Mouse (Mus musculus) mature B cell (primary cell): ENCODE data around the gene Anks6.
"Not testable (repeated sequence)": the region's sequence is repeated elsewhere in the genome, so short reads cannot be mapped to it uniquely, and the experiment has no call there.

Experiments used
- in situ Hi-C: fragments of 300-500 bp; cut with MboI; formaldehyde crosslinking; loops from 2 replicates; pipeline ENCODE4 v1.14.3; 2019

Gene Anks6

DNA sequence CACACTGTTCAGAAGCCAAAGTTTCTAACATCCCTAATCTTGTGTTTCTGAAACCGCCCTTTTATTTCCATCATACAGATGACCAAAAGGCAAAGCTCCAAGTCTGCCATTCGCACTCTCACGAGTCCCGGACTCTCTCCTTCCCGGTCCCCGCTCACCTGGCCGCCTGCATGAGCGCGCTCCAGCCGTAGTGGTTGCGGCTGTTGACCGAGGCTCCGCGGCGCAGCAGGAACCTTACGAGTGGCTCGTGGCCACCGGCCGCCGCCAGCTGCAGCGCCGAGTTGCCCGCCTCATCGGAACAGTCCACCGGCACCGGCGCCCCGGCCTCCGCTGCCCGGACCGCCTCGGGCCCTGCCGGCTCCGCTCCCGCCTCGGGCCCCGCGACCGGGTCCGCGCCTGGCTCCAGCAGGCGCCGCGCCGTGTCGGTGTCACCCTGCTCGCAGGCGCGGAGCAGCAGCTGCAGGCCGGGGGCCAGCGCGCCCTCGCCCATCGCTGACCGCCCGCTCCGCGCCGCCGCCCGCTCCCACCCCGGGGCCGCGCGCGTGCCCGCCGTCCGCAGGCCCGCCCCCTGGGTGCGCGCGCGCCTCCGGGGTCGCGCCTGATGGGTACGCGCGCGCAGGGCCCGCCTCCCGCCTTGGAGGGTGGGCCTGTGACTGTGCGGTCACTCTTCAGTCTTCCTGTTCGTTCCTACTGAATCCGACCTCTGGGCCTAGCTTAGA, at the start of gene Anks6:
Anks6 (minus strand) TSS at position 637 of the 719 bp plus-strand sequence.
- in situ Hi-C loops: no loop called here

DNA sequence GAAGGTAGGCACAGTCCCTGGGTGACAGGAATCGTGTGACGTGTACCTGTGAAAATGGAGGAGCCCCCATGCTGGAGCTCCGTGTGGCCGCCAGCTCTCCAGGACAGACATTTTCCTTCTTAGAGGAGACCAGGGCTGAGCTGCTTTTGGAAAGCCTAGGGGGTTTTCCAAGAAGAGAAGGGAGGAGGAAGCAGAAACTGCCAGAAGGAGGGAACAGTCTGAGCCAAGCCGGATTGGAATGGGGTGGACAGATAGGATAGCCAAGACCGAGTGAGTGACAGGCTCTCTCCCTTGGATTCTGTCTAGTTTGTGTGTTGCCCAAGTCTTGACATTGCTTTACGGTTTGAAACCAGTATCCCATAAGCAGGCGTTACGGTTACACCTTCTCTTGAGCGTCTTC, 46.3 kb upstream of the Anks6 start:
- in situ Hi-C loops: no loop called here

DNA sequence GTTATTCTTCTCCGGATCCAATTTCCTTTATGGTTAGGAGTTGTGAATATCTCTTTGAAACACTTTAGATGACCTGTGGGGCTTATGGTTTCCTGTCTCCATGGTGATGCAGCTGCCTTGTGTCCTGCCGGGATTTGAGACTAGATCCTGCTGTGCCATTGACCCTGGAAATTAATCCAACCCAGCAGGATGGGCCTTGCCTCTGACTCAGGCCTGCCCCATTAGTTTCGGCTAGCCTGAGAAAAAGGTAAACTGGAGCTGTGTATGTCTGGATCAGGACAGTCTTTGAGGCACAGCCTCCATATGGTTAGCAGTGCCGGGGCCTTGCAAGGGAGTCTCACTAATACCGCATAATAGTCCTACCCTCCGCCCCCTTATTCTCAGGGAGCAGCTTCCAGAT, 36.4 kb upstream of the Anks6 start:
- in situ Hi-C loops: no loop called here

DNA sequence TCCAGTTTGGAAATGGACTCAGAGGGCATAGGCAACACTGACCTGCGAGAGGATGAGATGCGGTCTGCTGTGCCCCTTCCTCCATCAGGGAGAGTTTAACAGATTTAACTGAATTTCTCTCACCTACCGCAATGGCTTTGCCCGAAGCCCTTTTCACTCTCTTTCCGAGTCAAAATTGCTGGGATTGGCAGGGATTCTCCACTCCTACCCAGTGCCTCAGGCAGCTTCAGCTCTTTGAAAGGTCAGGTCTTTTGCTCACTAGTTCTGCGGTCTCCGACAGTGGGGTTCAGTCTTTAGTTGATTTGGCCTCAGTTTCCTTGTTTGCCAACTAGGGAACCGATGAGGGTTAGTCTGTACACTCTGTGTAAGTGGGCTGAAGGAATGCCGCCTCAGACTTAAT, 35.9 kb upstream of the Anks6 start:
- in situ Hi-C loops: no loop called here

DNA sequence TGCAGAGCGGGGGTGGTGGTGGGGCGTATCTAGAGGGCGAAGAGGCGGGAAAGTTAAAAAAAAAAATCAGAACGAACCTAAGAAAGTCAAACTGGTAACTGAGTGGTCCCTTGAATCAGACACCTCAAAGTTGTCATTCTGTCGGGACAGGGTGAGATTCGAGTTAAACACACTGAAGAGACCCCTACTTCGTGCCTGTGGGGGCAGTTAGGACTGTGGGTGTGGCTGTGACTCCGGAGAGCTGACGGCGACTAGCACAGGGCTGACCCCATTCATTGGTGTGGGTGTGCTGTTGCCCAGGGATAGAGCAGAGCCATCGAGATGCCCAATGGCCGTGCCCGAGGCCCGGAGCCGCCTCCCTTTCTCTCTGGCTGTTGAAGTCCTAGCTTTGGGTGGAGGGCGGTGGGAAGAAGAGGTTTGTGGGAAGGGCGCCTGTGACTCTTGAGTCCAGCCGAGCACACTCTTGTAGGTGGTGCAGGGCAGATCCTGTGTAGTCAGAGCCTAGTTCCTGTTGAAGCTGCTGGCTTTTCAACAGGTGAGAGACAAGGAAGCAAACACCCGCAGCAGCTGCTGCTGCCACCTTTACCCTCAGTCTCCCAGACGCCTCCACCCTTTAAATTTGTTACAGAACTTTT, 35.3 kb upstream of the Anks6 start:
- in situ Hi-C loops: no loop called here

DNA sequence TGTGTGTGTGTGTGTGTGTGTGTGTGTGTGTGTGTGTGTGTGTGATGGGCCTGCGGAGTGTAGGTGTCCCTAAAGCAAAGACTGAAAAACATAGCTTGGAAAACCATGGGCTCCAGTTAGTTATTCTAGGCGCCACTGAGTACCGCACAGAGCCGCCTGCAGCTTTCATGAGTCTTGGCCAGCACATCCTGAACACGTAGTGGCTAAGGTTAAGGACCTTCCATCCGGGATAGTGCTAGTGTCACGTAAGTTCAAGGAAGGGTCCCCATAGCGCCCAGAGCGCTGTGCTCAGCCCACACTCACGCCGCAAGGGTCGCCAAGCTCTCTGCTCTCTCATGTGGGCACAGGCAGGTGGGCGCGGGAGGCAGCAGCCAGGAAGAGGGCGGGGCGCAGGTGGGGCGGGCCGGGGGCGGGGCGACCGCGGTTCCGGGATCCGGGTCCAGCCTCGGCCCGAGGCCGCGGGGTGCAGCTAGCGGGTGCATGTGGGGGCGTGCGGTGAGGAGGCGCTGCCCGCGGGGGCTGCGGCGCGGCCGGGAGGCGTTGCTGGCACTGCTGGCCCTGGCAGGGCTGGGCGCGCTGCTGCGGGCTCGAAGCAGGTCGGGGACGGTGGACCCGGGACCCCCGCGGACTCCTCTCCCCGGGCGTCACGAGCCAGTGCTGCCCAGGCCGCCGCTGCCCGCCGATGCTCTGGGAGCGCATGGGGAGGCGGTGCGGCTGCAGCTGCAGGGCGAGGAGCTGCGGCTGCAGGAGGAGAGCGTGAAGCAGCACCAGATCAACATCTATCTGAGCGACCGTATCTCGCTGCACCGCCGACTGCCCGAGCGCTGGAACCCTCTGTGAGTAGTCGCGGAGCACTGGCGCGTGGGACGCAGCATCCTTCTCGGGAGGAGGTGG, 34.5 kb upstream of the Anks6 start, which contains the start of gene Galnt12:
Galnt12 (plus strand) TSS at position 417 of the 894 bp plus-strand sequence.
- in situ Hi-C loops: no loop called here

DNA sequence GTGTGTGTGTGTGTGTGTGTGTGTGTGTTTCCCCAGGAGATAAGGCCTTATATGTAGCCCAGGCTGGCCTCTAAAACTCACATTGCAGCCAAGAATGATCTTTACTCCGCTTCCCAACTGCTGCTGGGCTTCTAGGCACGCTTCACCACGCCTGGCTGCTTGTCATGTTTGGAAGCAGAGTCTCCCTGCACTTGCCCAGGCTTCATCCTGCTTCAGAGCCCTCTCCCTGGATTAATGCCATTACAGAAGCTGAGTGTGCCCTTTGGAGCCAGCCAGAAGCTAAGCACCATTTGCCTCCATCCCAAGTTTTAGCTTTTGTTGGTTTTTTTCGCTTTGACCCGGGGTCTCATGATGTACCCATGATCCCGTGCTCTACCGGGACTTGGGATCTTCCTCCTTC, 31.4 kb upstream of the Anks6 start:
- in situ Hi-C loops: no loop called here

DNA sequence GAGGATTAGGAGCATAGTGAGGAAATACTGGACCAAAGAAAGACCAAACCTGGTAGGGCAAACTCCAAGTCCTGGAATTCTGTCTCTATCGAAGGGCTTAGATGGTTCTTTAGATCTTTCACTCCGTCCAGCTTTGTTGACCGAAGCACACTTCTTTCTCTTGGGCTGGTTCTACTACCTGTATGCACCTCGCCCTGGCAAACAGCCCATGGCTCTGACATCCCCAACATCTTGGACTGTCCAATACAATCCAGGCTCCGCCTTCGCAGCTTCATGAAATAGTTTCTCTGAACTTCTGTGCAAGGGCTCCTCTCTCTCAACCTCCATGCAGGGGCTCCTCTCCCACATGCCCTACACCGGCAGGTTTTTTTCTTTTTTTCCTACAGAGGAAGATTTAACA, 26.6 kb upstream of the Anks6 start:
- in situ Hi-C loops: no loop called here

DNA sequence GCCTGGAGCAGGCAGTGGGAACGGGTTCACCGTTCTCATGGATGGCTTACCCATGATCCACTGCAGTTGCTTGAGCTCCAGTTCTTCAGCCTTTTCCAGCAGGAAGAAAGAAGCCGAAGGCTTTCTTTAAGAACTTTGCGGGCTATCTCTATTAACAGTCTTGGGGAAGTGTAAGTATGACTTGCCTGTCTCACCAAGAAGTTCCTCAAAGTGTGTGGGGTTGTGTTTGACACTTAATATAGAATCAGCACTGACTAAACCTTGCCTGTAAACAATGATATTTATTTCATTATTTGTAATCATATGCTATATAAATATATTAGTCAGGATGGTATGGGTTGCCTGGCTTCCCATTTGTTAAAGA, 23.4 kb upstream of the Anks6 start:
- in situ Hi-C loops: no loop called here

DNA sequence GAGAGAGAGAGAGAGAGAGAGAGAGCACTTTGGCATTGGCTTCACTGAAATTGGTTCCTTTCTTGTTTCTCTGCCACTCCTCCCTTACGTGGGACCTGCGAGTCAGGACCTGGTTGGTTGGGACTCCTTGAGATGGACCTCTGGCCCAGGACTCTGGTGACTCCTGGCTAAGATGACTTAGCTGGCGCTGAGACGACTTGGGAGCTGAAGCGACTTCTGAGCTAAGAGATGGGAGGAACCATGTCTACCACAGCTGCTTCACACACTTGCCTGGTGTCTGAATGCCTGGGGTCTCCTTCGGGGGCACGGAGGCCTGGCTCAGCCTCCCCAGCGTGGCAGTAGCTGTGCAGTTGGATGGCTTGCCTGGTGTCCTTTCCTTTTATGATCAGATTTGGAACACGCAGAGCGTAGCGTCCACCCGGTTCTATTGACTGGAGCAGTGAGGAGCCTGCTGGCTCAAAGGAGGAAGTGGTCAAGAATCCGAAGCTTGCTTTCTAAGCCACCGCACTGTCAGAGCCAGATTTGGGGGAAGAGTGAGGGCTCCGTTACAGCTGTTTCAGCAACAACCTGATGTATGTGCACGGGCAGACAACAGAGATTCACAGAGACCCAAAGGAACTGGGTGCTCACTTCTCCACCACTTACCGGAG, 22.9 kb upstream of the Anks6 start:
- in situ Hi-C loops: no loop called here

DNA sequence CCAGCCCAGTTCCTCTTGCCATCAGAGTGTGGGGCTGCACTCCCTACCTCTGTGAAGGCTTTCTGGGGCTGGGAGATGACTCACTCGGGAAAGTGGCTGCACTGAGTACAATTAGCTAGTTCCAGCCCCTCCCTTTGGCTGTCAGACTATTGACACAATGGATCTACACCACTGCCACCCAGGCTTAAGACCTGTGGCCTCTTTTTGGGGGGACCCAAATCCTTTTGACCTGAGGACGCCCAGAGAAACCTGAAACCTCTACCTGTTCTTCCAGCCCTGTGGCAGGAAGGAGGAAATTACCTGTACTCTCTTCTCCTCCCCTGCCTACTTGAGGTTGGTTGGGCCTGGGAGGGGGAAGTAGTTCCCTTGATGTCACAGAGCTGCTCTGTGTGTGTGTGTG, 17.8 kb upstream of the Anks6 start:
- in situ Hi-C loops: no loop called here

DNA sequence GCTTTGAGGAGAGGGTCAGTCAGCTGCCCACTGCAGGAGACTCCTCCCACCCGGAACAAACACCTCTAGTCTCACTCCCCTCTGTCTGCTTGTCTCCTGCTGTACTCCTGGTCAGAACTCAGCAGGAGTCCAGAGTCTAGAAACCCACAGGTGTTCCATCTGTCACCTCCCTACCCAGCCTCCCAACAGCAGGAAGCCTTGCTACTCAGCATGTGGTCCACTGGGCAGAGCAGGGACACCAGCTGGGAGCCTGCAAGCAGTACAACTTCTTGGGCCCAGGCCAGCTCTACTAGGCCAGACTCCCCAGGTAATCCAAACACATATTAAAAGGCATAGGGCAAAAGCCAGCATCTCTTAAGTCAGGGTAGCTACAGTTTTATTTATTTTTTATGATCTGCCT, 3.7 kb upstream of the Anks6 start:
- in situ Hi-C loops: no loop called here

DNA sequence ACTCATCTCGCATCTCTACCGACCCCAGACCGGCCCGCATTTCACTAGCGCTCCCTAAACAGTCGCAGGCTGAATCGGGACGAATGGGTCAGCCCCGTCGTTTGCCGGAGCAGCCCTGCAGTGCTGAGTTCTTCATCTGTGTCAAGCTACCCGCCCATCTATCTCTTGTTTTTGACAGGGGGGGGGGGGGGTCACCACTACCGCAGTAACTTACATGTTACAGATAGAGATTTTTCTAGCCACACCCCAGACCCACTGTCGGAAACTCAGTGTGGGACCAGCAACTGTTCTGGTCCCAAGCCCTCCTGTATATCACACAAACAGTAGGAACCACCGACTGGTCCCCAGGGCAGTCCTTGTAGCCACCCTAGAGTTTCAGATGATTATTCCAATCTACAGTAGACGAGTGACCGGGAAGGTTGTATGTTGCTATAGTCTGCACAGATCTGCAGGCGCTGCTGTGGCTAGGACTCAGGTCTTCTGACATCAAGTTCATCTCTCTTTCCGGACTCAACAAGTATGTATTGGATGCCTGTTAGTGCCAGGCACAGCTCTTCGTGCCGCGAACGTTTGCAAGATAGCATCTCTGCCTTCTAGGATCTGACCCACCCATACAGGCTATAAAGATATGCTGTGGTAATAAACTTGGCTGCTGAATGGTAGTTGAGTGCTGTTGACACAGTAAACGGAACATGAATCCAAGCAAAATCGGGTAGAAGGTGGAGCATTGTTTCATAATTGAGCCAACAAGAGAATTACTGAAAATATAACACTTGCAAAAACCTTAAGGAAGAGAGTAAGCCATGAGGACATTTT, 491 bp upstream of the Anks6 start:
- in situ Hi-C loops: no loop called here

DNA sequence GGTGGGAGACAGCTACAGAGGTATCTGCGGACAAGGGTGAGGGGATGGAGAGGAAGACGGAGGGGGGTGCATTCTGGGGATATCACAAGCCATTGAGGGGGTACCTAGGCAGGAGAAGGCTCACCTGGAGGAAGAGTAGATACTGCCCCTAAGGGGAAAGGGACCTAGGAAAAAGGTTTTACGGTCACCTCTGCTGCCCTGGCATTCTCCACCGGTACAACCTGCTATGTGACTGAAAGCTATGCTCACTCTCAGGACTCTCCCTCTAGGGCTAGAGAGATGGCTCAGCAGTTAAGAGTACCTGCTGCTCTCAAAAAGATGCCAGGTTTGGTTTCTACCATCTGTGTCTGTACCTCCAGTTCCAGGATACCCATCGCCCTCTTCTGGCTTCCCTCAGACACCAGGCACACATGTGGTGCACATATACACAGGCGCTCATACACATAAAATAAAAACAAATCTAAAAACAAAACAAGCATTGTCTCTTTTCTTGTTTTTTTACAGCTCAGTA, 1.6 kb downstream of the Anks6 start:
- in situ Hi-C loops: no loop called here

DNA sequence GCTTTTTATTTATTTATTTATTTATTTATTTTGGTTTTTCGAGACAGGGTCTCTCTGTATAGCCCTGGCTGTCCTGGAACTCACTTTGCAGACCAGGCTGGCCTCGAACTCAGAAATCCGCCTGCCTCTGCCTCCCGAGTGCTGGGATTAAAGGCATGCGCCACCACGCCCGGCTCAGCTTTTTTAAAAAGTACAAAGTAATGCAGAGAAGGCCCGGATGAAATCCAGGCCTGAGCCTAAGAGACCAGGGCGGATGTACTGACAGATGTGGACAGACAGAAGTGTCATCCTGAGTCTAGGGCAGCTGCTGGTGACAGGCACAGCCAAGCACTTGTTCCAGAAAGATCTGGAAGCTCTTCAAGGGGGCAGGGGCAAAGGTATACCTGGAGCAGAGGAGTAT, 2.1 kb downstream of the Anks6 start:
- in situ Hi-C loops: not testable (repeated sequence)

DNA sequence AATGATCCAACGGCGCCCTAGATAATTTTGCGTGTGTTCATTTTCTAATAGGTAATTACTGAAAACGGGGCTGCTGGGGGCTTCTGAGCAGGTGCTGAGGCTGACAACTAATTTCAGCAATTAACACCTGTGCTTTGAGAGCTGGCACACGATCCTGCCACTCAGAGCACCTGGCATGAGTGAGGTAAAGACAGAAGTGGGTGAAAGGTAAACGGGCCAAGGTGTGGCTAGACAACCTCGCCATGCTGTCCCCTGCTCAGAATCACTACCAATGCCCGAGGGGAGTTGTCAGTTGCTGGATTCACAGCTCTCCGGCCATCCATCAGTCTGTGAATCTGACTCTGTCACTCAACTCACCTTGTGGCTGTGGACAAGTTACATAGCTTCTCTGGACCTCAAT, 5.3 kb downstream of the Anks6 start:
- in situ Hi-C loops: no loop called here

DNA sequence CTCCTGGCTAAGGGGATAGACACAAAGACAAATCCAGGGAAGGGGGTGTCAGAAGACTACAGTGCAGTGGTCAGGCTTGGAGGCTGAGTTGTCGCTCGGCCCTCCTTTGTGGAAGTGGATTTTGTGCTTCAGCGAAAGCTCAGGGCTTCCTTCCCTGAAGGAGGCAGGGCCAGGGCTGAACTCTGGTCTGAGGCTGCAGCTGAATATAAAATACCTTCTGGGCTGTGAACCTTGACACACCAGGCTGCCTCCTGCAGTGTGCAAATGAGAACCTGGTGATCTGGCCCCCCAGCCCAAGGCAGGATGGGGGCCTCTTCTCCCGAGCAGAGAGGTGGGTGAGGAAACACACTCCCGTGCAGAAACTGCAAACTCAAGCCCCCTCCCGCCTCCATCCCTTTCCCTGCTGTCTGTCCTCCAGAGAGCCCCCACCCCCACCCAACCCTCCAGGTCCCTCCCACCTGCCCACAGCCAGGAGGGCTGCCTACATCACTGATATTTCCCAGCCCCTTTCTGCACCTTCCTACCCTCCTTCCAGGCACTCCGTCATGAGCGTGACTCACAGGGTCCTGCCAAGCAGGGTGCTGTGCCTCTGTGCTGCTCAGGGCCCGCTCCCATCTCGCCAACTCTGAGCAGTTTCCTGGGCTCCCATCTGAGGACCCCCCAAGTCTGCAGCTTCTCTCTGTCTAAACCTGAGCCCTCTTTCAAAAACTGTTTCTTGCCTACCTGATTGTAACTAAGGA, 6.4 kb downstream of the Anks6 start:
- in situ Hi-C loops: no loop called here

DNA sequence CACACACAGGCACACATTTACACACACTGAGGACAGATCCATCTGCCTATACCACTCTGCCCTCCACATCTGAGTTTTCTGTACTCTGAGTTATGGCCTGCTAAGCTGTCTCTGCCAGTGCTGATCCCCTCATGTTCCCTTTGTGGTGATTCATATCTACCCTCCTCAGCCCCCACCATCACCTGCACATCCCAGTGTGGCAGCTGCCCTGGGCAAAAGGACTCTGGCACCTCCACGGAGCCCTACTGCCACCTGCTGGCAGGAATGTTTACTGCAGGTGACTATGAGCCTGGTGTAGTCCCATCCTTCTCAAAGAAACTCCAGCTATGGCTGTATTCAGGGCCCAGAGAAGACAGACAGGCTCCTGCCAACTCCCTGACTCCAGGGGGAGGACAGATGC, 7.1 kb downstream of the Anks6 start:
- in situ Hi-C loops: no loop called here

DNA sequence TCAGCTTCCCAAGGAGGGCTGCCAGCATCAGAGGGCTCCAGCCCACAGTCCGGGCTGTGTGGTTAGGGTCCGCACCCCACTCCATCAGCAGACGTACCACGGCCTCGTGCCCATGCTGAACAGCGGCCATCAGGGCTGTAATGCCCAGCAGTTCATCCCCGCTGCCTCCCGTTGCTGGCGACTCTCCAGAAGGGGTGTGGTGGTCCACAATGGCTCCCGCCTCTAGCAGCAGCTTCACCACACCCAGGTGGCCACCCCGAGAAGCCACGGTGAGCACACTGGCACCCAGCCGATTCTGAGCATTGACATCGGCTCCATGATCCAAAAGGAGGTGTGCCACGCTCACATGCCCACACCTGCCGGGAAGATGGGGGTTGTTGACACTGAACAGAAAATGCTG, 8.0 kb downstream of the Anks6 start:
- in situ Hi-C loops: no loop called here

DNA sequence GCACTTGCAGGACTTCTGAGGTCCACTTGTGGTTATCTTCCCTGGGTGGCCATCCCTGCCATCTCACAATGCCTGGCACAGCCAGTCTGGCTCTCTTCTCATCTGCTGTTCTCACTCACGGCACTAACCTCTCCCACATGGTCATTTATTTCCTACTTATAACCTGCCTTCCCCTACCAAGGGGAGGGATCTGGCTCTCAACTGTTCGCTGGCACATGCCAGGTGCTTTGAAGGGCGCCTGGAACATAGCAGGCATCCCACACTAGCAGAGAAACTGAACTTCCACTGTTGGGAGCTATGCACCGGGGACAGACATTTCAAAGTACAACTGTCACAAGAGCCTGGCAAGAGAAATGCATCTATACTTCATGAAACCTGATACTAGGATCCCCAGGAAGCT, 9.5 kb downstream of the Anks6 start:
- in situ Hi-C loops: no loop called here

DNA sequence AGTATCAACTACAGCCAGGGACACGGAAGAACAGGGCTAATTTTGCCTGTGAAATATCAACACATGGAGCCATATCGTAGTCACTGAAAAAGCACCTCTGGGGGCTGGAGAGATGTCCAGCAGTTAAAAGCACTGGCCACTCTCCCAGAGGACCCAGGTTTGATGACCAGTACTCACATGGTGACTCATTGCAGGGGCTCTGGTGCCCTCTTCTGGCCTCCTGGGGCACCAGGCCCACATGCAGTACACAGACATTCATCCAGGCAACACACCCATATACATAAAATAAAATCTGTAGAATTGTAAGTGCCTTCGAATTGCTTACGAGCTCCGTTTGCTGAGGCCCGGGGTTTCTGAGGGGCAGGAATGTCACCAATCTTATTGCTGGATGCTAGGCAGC, 10.3 kb downstream of the Anks6 start:
- in situ Hi-C loops: no loop called here
